8 mouse cellular contexts compared by ENCODE assay signal in the genomic region with DNA sequence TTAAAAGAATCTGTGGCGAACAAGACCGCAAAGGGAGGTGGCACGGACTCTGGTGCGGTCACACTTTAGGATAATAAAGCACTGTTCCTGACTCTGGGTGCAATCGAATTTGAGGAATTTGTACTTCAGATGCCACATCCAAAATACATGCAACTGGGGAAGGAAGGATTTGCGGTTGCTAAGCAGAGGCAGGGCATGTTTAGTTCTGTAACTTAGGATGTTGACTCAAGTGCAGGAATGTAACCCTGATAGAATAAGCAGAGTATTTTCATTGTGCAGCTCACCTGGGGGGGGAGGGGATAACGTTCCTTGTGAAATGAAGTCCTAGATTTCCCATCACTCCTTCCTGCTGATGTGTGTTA. TPM values are rescaled to one million over a fixed set of nuclear protein-coding genes. Genes with fewer than 3 reads are reported as not detected.
DNase-seq lines count a peak whose midpoint lies in the region; ATAC-seq and TF ChIP-seq lines count a peak whose summit lies in the region.

No protein-coding gene starts in this region.

- DNase-seq in liver, adult 2 months (ENCODE audit: extremely low read depth, low read depth, low spot score): peak; percentile 57
- no peak for DNase-seq in liver
- DNase-seq in gastrocnemius, postnatal 36 days: no peak
- DNase-seq in right cerebral cortex, postnatal 36 days (ENCODE audit: low spot score in 2 of 2): no peak
- no peak for DNase-seq in gastrocnemius, postnatal 10 days

- H3K79me2 ChIP-seq in liver, adult 2 months (ENCODE audit: control insufficient read depth, insufficient read depth, low read length): peaks cover 3% of the 10 kb centered on the region; the same call in 1 of the 2 replicates

- intact Hi-C loops in gastrocnemius, postnatal 36 days (cut with DNase I): loop anchor here (5.0 to 10.0 kb wide), 5 partner anchors 77 to 239 kb away; partner anchors contain the start of gene Oat

- TF ChIP-seq POLR2A in liver, adult 2 months (IDR thresholded peaks at IDR 0.05; ENCODE audit: extremely low read depth, insufficient read depth, low read length): no peak

- WGBS in liver, adult 2 months: 1% methylated on average over 7 of the region's 7 CpGs
- WGBS in embryonic facial prominence, embryonic 13.5 days: under 1% methylated on average over 7 of the region's 7 CpGs
- WGBS in limb, embryonic 13.5 days: under 1% methylated on average over 7 of the region's 7 CpGs
- WGBS in neural tube, embryonic 14.5 days: 2% methylated on average over 7 of the region's 7 CpGs

- H3K4me2 ChIP-seq in embryonic facial prominence, embryonic 13.5 days: peak overlapping the region; percentile 82
- H3K4me2 ChIP-seq in limb, embryonic 13.5 days (replicated peaks): peak overlapping the region; percentile 86
- H3K4me2 ChIP-seq in neural tube, embryonic 14.5 days (ENCODE audit: low read depth, low read length): peak overlapping the region; percentile 92

- H3K4me1 ChIP-seq in liver, adult 2 months (ENCODE audit: control insufficient read depth, insufficient read depth, low read length): peaks cover 3% of the 10 kb centered on the region; the same call in 1 of the 2 replicates
- peaks cover 48% of the 10 kb centered on the region for H3K4me1 ChIP-seq in embryonic facial prominence, embryonic 13.5 days
- peaks cover 62% of the 10 kb centered on the region for H3K4me1 ChIP-seq in limb, embryonic 13.5 days
- peaks cover 15% of the 10 kb centered on the region for H3K4me1 ChIP-seq in neural tube, embryonic 14.5 days (ENCODE audit: control insufficient read depth, insufficient read depth, low read length)

- peak overlapping the region; percentile 79 for H3K9ac ChIP-seq in liver, adult 2 months (ENCODE audit: low read depth, low read length)
- H3K9ac ChIP-seq in embryonic facial prominence, embryonic 13.5 days: peak overlapping the region; percentile 87
- H3K9ac ChIP-seq in limb, embryonic 13.5 days: peak overlapping the region; percentile 91
- H3K9ac ChIP-seq in neural tube, embryonic 14.5 days (replicated peaks; ENCODE audit: low read depth, low read length): peak overlapping the region; percentile 76

- peak overlapping the region; percentile 71 for H3K27ac ChIP-seq in liver, adult 2 months (replicated peaks; ENCODE audit: insufficient read depth, low read depth, low read length)
- H3K27ac ChIP-seq in embryonic facial prominence, embryonic 13.5 days: peak overlapping the region; percentile 92
- peak overlapping the region; percentile 94 for H3K27ac ChIP-seq in limb, embryonic 13.5 days
- H3K27ac ChIP-seq in neural tube, embryonic 14.5 days (ENCODE audit: low read depth, low read length): peak overlapping the region; percentile 80; the same call in 1 of the 2 replicates

- no peak for ATAC-seq in embryonic facial prominence, embryonic 13.5 days (ENCODE audit: insufficient number of reproducible peaks, insufficient read depth, low FRiP score, low TSS enrichment, low read depth)
- ATAC-seq in limb, embryonic 13.5 days (ENCODE audit: low FRiP score, low read depth): peak; percentile 4; the same call in 1 of the 2 replicates
- no peak for ATAC-seq in neural tube, embryonic 14.5 days (ENCODE audit: low read depth)

- no peaks in the 10 kb centered on the region for H3K9me3 ChIP-seq in embryonic facial prominence, embryonic 13.5 days
- H3K9me3 ChIP-seq in limb, embryonic 13.5 days: no peaks in the 10 kb centered on the region
- no peaks in the 10 kb centered on the region for H3K9me3 ChIP-seq in neural tube, embryonic 14.5 days (ENCODE audit: control insufficient read depth, low read length)

- no peak for TF ChIP-seq CTCF in liver, adult 2 months (IDR thresholded peaks at IDR 0.05; ENCODE audit: low read depth, low read length)

- H3K36me3 ChIP-seq in liver, adult 2 months (ENCODE audit: control insufficient read depth, insufficient read depth, low read length): no peaks in the 10 kb centered on the region
- no peaks in the 10 kb centered on the region for H3K36me3 ChIP-seq in embryonic facial prominence, embryonic 13.5 days
- H3K36me3 ChIP-seq in limb, embryonic 13.5 days: no peaks in the 10 kb centered on the region
- H3K36me3 ChIP-seq in neural tube, embryonic 14.5 days (ENCODE audit: control insufficient read depth, insufficient read depth, low read length): no peaks in the 10 kb centered on the region

- H3K4me3 ChIP-seq in liver, adult 2 months (ENCODE audit: insufficient read depth, low read depth, low read length): peak overlapping the region; percentile 77
- peak overlapping the region; percentile 69 for H3K4me3 ChIP-seq in embryonic facial prominence, embryonic 13.5 days
- peak overlapping the region; percentile 66 for H3K4me3 ChIP-seq in limb, embryonic 13.5 days
- peak overlapping the region; percentile 65 for H3K4me3 ChIP-seq in neural tube, embryonic 14.5 days (ENCODE audit: low read depth, low read length)

- no peaks in the 10 kb centered on the region for H3K27me3 ChIP-seq in liver, adult 2 months (ENCODE audit: control insufficient read depth, insufficient read depth, low read length)
- H3K27me3 ChIP-seq in embryonic facial prominence, embryonic 13.5 days: no peaks in the 10 kb centered on the region
- no peaks in the 10 kb centered on the region for H3K27me3 ChIP-seq in limb, embryonic 13.5 days
- H3K27me3 ChIP-seq in neural tube, embryonic 14.5 days (ENCODE audit: control insufficient read depth, insufficient read depth, low read length): no peaks in the 10 kb centered on the region

RNA-seq across cellular contexts. Expression of gene Fam53b, which starts 0.4 kb away (rescaled TPM):
- total RNA-seq in liver, adult 2 months (2014; rRNA removed): 4.3 and 7.6 TPM in 2 replicates
- 9.1 and 9.9 TPM in 2 replicates for polyA plus RNA-seq in liver, adult 2 months (2012; rRNA removed)
- 23.0 and 25.7 TPM in 2 replicates for polyA plus RNA-seq in embryonic facial prominence, embryonic 13.5 days (2015; fragmentation: Nextera tagmentation; extraction: Ambion mirVana)
- 25.4 and 26.4 TPM in 2 replicates for polyA plus RNA-seq in limb, embryonic 13.5 days (2015; fragmentation: Nextera tagmentation; extraction: Ambion mirVana)
- 11.8 and 13.7 TPM in 2 replicates for polyA plus RNA-seq in neural tube, embryonic 14.5 days (2014; fragmentation: Nextera tagmentation; extraction: Ambion mirVana)
- total RNA-seq in gastrocnemius, postnatal 36 days (2021): 10 to 100 TPM; 15.0 to 16.1 TPM
- 10 to 100 TPM; 34.5 to 43.6 TPM for total RNA-seq in gastrocnemius, postnatal 10 days (2021)

RNA-seq across cellular contexts. Expression of gene Eef1akmt2, which starts 38.4 kb away (rescaled TPM):
- 16.4 and 21.8 TPM in 2 replicates for total RNA-seq in liver, adult 2 months (2014; rRNA removed)
- polyA plus RNA-seq in liver, adult 2 months (2012; rRNA removed): 3.4 and 5.4 TPM in 2 replicates
- polyA plus RNA-seq in embryonic facial prominence, embryonic 13.5 days (2015; fragmentation: Nextera tagmentation; extraction: Ambion mirVana): 80.0 and 80.1 TPM in 2 replicates
- 76.0 and 78.3 TPM in 2 replicates for polyA plus RNA-seq in limb, embryonic 13.5 days (2015; fragmentation: Nextera tagmentation; extraction: Ambion mirVana)
- 83.0 and 97.5 TPM in 2 replicates for polyA plus RNA-seq in neural tube, embryonic 14.5 days (2014; fragmentation: Nextera tagmentation; extraction: Ambion mirVana)
- 1 to 10 TPM; 5.0 to 6.8 TPM for total RNA-seq in gastrocnemius, postnatal 36 days (2021)
- total RNA-seq in gastrocnemius, postnatal 10 days (2021): 10 to 100 TPM in 1 of 2 experiments, 1 to 10 TPM in 1; 9.7 to 12.1 TPM

RNA-seq across cellular contexts. Expression of gene Abraxas2, which starts 45.0 kb away (rescaled TPM):
- total RNA-seq in liver, adult 2 months (2014; rRNA removed): 23.7 and 26.0 TPM in 2 replicates
- polyA plus RNA-seq in liver, adult 2 months (2012; rRNA removed): 7.9 and 8.5 TPM in 2 replicates
- 46.0 and 48.8 TPM in 2 replicates for polyA plus RNA-seq in embryonic facial prominence, embryonic 13.5 days (2015; fragmentation: Nextera tagmentation; extraction: Ambion mirVana)
- polyA plus RNA-seq in limb, embryonic 13.5 days (2015; fragmentation: Nextera tagmentation; extraction: Ambion mirVana): 47.3 and 50.4 TPM in 2 replicates
- 42.2 and 44.1 TPM in 2 replicates for polyA plus RNA-seq in neural tube, embryonic 14.5 days (2014; fragmentation: Nextera tagmentation; extraction: Ambion mirVana)
- 10 to 100 TPM; 20.5 to 21.3 TPM for total RNA-seq in gastrocnemius, postnatal 36 days (2021)
- total RNA-seq in gastrocnemius, postnatal 10 days (2021): 10 to 100 TPM; 22.7 to 25.4 TPM

Comparison
In these comparisons a context has a peak if more than half of its experiments do, and no peak if none do; other contexts are left out.
1. RNA of gene Eef1akmt2, which starts 38.4 kb away (polyA plus RNA-seq): 83.0 to 97.5 TPM in neural tube, embryonic 14.5 days, 80.0 to 80.1 TPM in embryonic facial prominence, embryonic 13.5 days and 76.0 to 78.3 TPM in limb, embryonic 13.5 days; 3.4 to 5.4 TPM in liver, adult 2 months; every median in the first group is over 10 times any median in the second.
2. Peak in every context shown above with its lines, with median percentiles within 50 percentile points of each other: H3K27ac ChIP-seq, H3K4me3 ChIP-seq, H3K9ac ChIP-seq and H3K4me2 ChIP-seq.